Mouse (Mus musculus) liver, adult (tissue): ENCODE data around the gene Pax5.

Source experiments
- GATA4 ChIP-seq: IDR thresholded peaks from 2 replicates; pipeline ENCODE4 v1.6.1; 2014; ENCODE audit warnings: mild to moderate bottlenecking, low read length; ENCODE audit not compliant: insufficient replicate concordance

Gene Pax5

GRCm38 (mm10) chr4:44513981-44514380 is 196.3 kb downstream of the Pax5 start:
- TF ChIP-seq GATA4, result no peak

- TF ChIP-seq GATA4, result no peak
These were observed 198.6 kb downstream of the Pax5 start for GRCm38 (mm10) chr4:44511682-44512081.

- TF ChIP-seq GATA4, result no peak
These were observed 201.7 kb downstream of the Pax5 start for GRCm38 (mm10) chr4:44508386-44509226.

- TF ChIP-seq GATA4, result no peak
These were observed 202.4 kb downstream of the Pax5 start for GRCm38 (mm10) chr4:44507861-44508260.

- TF ChIP-seq GATA4, result no peak
These were observed 205.3 kb downstream of the Pax5 start for GRCm38 (mm10) chr4:44504998-44505397.

- no peak for TF ChIP-seq GATA4
These were observed 208.0 kb downstream of the Pax5 start for GRCm38 (mm10) chr4:44502196-44502867.

- TF ChIP-seq GATA4, result no peak
These were observed 212.1 kb downstream of the Pax5 start for GRCm38 (mm10) chr4:44498156-44498555.

GRCm38 (mm10) chr4:44495836-44496235 is 214.5 kb downstream of the Pax5 start:
- TF ChIP-seq GATA4, result no peak

- no peak for TF ChIP-seq GATA4
These were observed 216.5 kb downstream of the Pax5 start for GRCm38 (mm10) chr4:44493756-44494155.

- TF ChIP-seq GATA4, result no peak
These were observed 219.4 kb downstream of the Pax5 start for GRCm38 (mm10) chr4:44490872-44491271.

GRCm38 (mm10) chr4:44488702-44489101 is 221.6 kb downstream of the Pax5 start:
- TF ChIP-seq GATA4, result no peak

GRCm38 (mm10) chr4:44488219-44488618 is 222.1 kb downstream of the Pax5 start:
- TF ChIP-seq GATA4, result no peak

GRCm38 (mm10) chr4:44482851-44483250 is 227.4 kb downstream of the Pax5 start:
- TF ChIP-seq GATA4, result no peak

GRCm38 (mm10) chr4:44479755-44480154 is 230.5 kb downstream of the Pax5 start:
- TF ChIP-seq GATA4, result no peak
